Mouse (Mus musculus): ENCODE results near the gene Usp43.
A peak's percentile ranks its signal among the peaks of the same experiment; 100 is the strongest.

The Usp43 gene

GRCm38 (mm10) chr11:67820221-67820620, 101.7 kb downstream of the Usp43 start:
- no peak overlapping the region for H3K4me3 ChIP-seq (replicated peaks; ENCODE audit: low read length)

DNA sequence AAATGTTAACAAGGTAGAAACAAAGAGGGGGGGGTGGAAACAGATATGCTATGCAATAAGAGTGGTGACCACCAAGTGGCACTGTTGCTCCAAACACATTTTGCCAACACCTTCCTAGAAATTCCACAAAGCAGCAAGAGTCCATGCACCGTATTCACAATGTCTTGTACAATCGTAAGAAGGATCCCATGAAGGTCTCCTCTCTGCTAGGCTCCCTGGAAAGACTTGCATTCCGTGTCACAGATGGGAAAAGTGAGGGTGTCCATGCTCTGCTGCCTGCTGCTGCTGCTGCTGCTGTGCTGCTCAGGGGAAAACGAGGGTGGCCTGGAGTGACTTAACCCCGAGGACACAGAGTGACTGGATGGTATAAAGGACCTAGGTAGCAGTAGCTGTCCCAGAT, 102.3 kb downstream of the Usp43 start:
- H3K4me3 ChIP-seq (replicated peaks; ENCODE audit: low read length) = no peak overlapping the region
- peaks cover 17% of the 10 kb centered on the region for H3K4me1 ChIP-seq (replicated peaks; ENCODE audit: low read depth, low read length)
- TF ChIP-seq CTCF (conservative IDR thresholded peaks at IDR 0.05; ENCODE audit: low read length) (peak; percentile 43), NANOG (IDR thresholded peaks at IDR 0.05; ENCODE audit: borderline replicate concordance, low read length) (no peak), POU5F1 (IDR thresholded peaks at IDR 0.05; ENCODE audit: borderline replicate concordance, low read length) (no peak)
- H3K27me3 ChIP-seq (ENCODE audit: insufficient read depth, low read length) = peaks cover 8% of the 10 kb centered on the region
- no peaks in the 10 kb centered on the region for H3K9me3 ChIP-seq (ENCODE audit: low read length)
- no peaks in the 10 kb centered on the region for H3K36me3 ChIP-seq (ENCODE audit: insufficient read depth, low read length)

More at GRCm38 (mm10) chr11:67820221-67820620, 101.7 kb downstream of the Usp43 start:
- H3K27me3 ChIP-seq (ENCODE audit: insufficient read depth, low read length) = peaks cover 6% of the 10 kb centered on the region
- H3K4me1 ChIP-seq (replicated peaks; ENCODE audit: low read depth, low read length) = peaks cover 17% of the 10 kb centered on the region
- TF ChIP-seq NANOG (IDR thresholded peaks at IDR 0.05; ENCODE audit: borderline replicate concordance, low read length) (no peak), POU5F1 (IDR thresholded peaks at IDR 0.05; ENCODE audit: borderline replicate concordance, low read length) (no peak), CTCF (conservative IDR thresholded peaks at IDR 0.05; ENCODE audit: low read length) (peak; percentile 71)
- H3K36me3 ChIP-seq (ENCODE audit: insufficient read depth, low read length) = no peaks in the 10 kb centered on the region
- no peaks in the 10 kb centered on the region for H3K9me3 ChIP-seq (ENCODE audit: low read length)

DNA sequence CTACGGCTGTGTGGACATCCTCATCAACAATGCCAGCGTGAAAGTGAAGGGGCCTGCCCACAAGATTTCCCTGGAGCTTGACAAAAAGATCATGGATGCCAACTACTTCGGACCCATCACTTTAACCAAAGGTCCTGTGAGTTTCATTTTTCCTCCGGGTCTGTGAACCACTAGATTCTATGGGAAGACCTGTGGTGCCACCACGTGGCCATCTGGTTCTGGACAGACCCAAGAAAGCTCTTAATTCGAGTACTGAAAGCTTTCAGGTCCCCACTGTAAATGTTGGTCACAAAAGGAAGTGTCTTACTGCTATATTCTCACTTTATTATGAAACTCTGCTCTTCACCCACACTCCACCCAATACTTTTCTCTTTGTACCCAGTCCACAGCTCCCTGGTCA, 110.4 kb downstream of the Usp43 start:
- Histone ChIP-seq H3K4me1 (replicated peaks; ENCODE audit: low read depth, low read length) (peaks cover 20% of the 10 kb centered on the region), H3K4me3 (replicated peaks; ENCODE audit: low read length) (no peak overlapping the region), H3K36me3 (ENCODE audit: insufficient read depth, low read length) (no peaks in the 10 kb centered on the region), H3K9me3 (ENCODE audit: low read length) (no peaks in the 10 kb centered on the region), H3K27me3 (ENCODE audit: insufficient read depth, low read length) (peaks cover 4% of the 10 kb centered on the region; the same call in 1 of the 2 replicates)
- TF ChIP-seq NANOG (IDR thresholded peaks at IDR 0.05; ENCODE audit: borderline replicate concordance, low read length) (no peak), CTCF (conservative IDR thresholded peaks at IDR 0.05; ENCODE audit: low read length) (no peak), POU5F1 (IDR thresholded peaks at IDR 0.05; ENCODE audit: borderline replicate concordance, low read length) (no peak)

DNA sequence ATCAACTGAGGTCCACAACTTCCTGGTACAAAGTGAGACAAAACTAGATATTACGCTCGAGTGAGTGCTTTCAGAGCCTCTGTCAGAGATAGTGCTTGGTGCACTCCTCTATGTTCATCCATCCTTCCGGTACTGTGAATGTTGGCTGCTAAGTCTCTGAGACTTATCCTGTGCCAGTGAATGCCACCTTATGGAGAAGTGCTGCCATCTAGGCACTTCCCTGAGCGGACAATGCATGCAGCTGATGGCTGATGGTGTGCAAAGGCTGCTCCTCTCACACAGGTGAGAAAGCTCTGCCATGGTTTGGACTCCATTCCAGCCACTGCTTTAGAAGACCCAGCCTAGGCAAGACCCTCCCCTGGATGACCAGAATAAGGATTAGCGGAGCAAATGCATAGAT, 113.9 kb downstream of the Usp43 start:
- Histone ChIP-seq H3K4me1 (replicated peaks; ENCODE audit: low read depth, low read length) (peaks cover 20% of the 10 kb centered on the region), H3K4me3 (replicated peaks; ENCODE audit: low read length) (no peak overlapping the region), H3K9me3 (ENCODE audit: low read length) (no peaks in the 10 kb centered on the region), H3K36me3 (ENCODE audit: insufficient read depth, low read length) (no peaks in the 10 kb centered on the region), H3K27me3 (ENCODE audit: insufficient read depth, low read length) (no peaks in the 10 kb centered on the region)
- TF ChIP-seq NANOG (IDR thresholded peaks at IDR 0.05; ENCODE audit: borderline replicate concordance, low read length) (no peak), POU5F1 (IDR thresholded peaks at IDR 0.05; ENCODE audit: borderline replicate concordance, low read length) (no peak), CTCF (conservative IDR thresholded peaks at IDR 0.05; ENCODE audit: low read length) (no peak)

DNA sequence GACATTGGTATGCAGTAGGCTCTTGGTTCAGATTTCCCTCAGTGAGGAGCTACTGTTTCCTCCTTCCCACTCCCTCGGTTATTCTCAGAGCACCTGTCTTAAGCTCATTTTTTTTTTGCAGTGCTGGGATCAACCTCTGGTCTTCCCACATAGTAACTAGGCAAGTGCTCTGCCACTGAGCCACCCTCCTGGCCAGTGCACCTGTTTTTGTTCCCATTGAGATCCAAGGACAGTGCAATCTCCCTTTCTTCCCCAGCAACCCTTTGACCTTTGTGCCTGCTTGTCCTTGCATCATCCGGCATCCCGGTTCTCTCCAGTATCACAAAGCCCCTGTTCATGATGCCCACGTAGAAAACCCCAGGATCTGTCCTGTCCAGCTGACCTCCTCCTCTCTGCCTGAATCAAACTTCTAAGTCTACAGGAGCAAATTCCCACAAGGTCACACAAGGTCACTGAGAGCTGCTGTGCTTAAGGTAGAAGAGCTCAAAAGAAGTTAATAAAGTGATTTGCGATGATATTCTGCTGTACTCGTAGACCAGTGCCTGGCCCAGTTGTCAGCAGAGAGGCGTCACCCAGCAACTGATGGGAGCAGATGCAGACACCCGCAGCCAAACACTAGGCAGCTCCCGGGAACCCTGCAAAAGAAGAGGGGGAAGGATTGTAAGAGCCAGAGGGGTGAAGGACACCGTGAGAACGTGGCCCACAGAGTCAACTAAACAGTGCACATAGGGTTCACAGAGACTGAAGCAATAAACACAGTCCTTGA, 114.9 kb downstream of the Usp43 start:
- Histone ChIP-seq H3K4me1 (replicated peaks; ENCODE audit: low read depth, low read length) (peaks cover 20% of the 10 kb centered on the region), H3K4me3 (replicated peaks; ENCODE audit: low read length) (no peak overlapping the region), H3K9me3 (ENCODE audit: low read length) (no peaks in the 10 kb centered on the region), H3K27me3 (ENCODE audit: insufficient read depth, low read length) (no peaks in the 10 kb centered on the region), H3K36me3 (ENCODE audit: insufficient read depth, low read length) (no peaks in the 10 kb centered on the region)
- TF ChIP-seq NANOG (IDR thresholded peaks at IDR 0.05; ENCODE audit: borderline replicate concordance, low read length) (no peak), POU5F1 (IDR thresholded peaks at IDR 0.05; ENCODE audit: borderline replicate concordance, low read length) (no peak), CTCF (conservative IDR thresholded peaks at IDR 0.05; ENCODE audit: low read length) (no peak)

DNA sequence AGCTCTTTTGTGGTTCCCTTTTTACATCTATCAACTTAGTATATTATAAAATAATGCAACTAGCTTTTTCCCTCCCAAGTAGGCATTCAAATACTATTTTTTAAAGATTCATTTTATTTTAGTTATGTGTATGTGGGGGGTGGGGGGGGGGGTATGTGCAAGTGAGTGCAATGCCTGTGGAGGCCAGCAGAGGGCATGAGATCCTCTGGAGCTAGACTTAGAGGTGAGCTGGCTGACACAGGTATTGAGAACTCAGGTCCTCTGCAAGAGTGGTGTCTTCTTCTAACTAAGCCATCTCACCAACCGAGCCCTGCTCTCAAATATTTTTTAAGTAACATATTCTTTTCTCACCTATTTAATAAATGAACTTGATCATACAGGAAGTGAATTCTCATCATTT, 116.4 kb downstream of the Usp43 start:
- no peaks in the 10 kb centered on the region for H3K36me3 ChIP-seq (ENCODE audit: insufficient read depth, low read length)
- TF ChIP-seq CTCF (conservative IDR thresholded peaks at IDR 0.05; ENCODE audit: low read length) (0 out of 2 replicates have a peak, but pooled peaks have one; percentile 2), NANOG (IDR thresholded peaks at IDR 0.05; ENCODE audit: borderline replicate concordance, low read length) (no peak), POU5F1 (IDR thresholded peaks at IDR 0.05; ENCODE audit: borderline replicate concordance, low read length) (no peak)
- peaks cover 20% of the 10 kb centered on the region for H3K4me1 ChIP-seq (replicated peaks; ENCODE audit: low read depth, low read length)
- no peaks in the 10 kb centered on the region for H3K9me3 ChIP-seq (ENCODE audit: low read length)
- H3K27me3 ChIP-seq (ENCODE audit: insufficient read depth, low read length) = no peaks in the 10 kb centered on the region
- H3K4me3 ChIP-seq (replicated peaks; ENCODE audit: low read length) = no peak overlapping the region

Data from E14TG2a.4 (cell line).